In genomic region chr7:115380989-115381610, GRCm38 (mm10) we compare ENCODE assay signal across 10 mouse cellular contexts.
DNase-seq lines count a peak whose midpoint lies in the region; ATAC-seq lines count a peak whose summit lies in the region.
"Had no signal": no experiment of that assay in that cellular context is flagged by ENCODE, and none has a peak within 500 bp of the region (broad histone marks: within the 10 kb centered on the region; RNA-seq: fewer than 3 reads in every experiment).

No protein-coding gene starts in this region.

- H3K4me1 ChIP-seq in heart, embryonic 13.5 days, result peaks cover 46% of the 10 kb centered on the region
- peaks cover 38% of the 10 kb centered on the region for H3K4me1 ChIP-seq in embryonic facial prominence, embryonic 10.5 days
- peaks cover 32% of the 10 kb centered on the region for H3K4me1 ChIP-seq in embryonic facial prominence, embryonic 14.5 days (ENCODE audit: control insufficient read depth, insufficient read depth, low read length)
- peaks cover 10% of the 10 kb centered on the region for H3K4me1 ChIP-seq in limb, embryonic 11.5 days (ENCODE audit: control insufficient read depth, insufficient read depth, low read length)

- H3K4me2 ChIP-seq in heart, embryonic 13.5 days, result no peak overlapping the region
- no peak overlapping the region for H3K4me2 ChIP-seq in embryonic facial prominence, embryonic 14.5 days (ENCODE audit: low read depth, low read length)
- H3K4me2 ChIP-seq in limb, embryonic 11.5 days (ENCODE audit: low read depth, severe bottlenecking), result no peak overlapping the region; the same call in 1 of the 2 replicates

- WGBS in heart, embryonic 13.5 days, result 56% methylated on average over 8 of the region's 8 CpGs
- WGBS in embryonic facial prominence, embryonic 10.5 days, result 25% methylated on average over 8 of the region's 8 CpGs
- WGBS in embryonic facial prominence, embryonic 14.5 days, result 29% methylated on average over 8 of the region's 8 CpGs
- 26% methylated on average over 8 of the region's 8 CpGs for WGBS in limb, embryonic 11.5 days

- H3K27me3 ChIP-seq in heart, embryonic 13.5 days (replicated peaks), result no peaks in the 10 kb centered on the region
- H3K27me3 ChIP-seq in embryonic facial prominence, embryonic 10.5 days (replicated peaks; ENCODE audit: low read depth, poor library complexity, severe bottlenecking), result peaks cover 17% of the 10 kb centered on the region; the same call in 1 of the 2 replicates
- peaks cover 4% of the 10 kb centered on the region; the same call in 1 of the 2 replicates for H3K27me3 ChIP-seq in embryonic facial prominence, embryonic 14.5 days (replicated peaks; ENCODE audit: control insufficient read depth, insufficient read depth, low read length)
- no peaks in the 10 kb centered on the region for H3K27me3 ChIP-seq in limb, embryonic 11.5 days (ENCODE audit: control insufficient read depth, insufficient read depth, low read length)

- no peak for DNase-seq in heart, postnatal 36 days
- DNase-seq in embryonic facial prominence, embryonic 10.5 days (ENCODE audit: low spot score), result peak; percentile 44
- peak; percentile 33 for DNase-seq in embryonic facial prominence, embryonic 14.5 days (ENCODE audit: low spot score)
- DNase-seq in limb, embryonic 11.5 days (ENCODE audit: low spot score), result no peak
- DNase-seq in thymus, postnatal 4 days, result no peak
- no peak for DNase-seq in urinary bladder, postnatal 25 days (ENCODE audit: low spot score)
- DNase-seq: kidney, adult 11 months; thymus, postnatal 36 days had no signal

- intact Hi-C loops in heart, postnatal 36 days (cut with DNase I), result no loop called here

- H3K4me3 ChIP-seq in heart, embryonic 13.5 days, result no peak overlapping the region
- H3K4me3 ChIP-seq in embryonic facial prominence, embryonic 10.5 days, result no peak overlapping the region
- H3K4me3 ChIP-seq in embryonic facial prominence, embryonic 14.5 days (ENCODE audit: low read depth, low read length), result no peak overlapping the region
- H3K4me3 ChIP-seq in limb, embryonic 11.5 days (ENCODE audit: low read depth, low read length), result no peak overlapping the region

- H3K9me3 ChIP-seq in heart, embryonic 13.5 days, result no peaks in the 10 kb centered on the region
- no peaks in the 10 kb centered on the region for H3K9me3 ChIP-seq in embryonic facial prominence, embryonic 10.5 days
- H3K9me3 ChIP-seq in embryonic facial prominence, embryonic 14.5 days (ENCODE audit: control insufficient read depth, low read length), result no peaks in the 10 kb centered on the region
- H3K9me3 ChIP-seq in limb, embryonic 11.5 days (ENCODE audit: control insufficient read depth, low read length), result no peaks in the 10 kb centered on the region

- ATAC-seq in heart, embryonic 13.5 days (ENCODE audit: extremely low read depth, insufficient number of reproducible peaks, low FRiP score, low TSS enrichment), result no peak
- ATAC-seq in embryonic facial prominence, embryonic 14.5 days (ENCODE audit: low read depth), result peak; percentile 53; the same call in 1 of the 2 replicates
- ATAC-seq in limb, embryonic 11.5 days (ENCODE audit: insufficient number of reproducible peaks, low FRiP score, low TSS enrichment, low read depth), result no peak
- ATAC-seq: lung, postnatal 0 days had no signal

- H3K9ac ChIP-seq in heart, embryonic 13.5 days, result no peak overlapping the region
- H3K9ac ChIP-seq in embryonic facial prominence, embryonic 14.5 days (ENCODE audit: low read depth, low read length), result no peak overlapping the region
- H3K9ac ChIP-seq in limb, embryonic 11.5 days (ENCODE audit: low read length), result no peak overlapping the region

- H3K36me3 ChIP-seq in heart, embryonic 13.5 days, result no peaks in the 10 kb centered on the region
- no peaks in the 10 kb centered on the region for H3K36me3 ChIP-seq in embryonic facial prominence, embryonic 10.5 days (replicated peaks)
- no peaks in the 10 kb centered on the region for H3K36me3 ChIP-seq in embryonic facial prominence, embryonic 14.5 days (ENCODE audit: control insufficient read depth, insufficient read depth, low read length)
- no peaks in the 10 kb centered on the region for H3K36me3 ChIP-seq in limb, embryonic 11.5 days (ENCODE audit: control insufficient read depth, insufficient read depth, low read length)

- H3K27ac ChIP-seq in heart, embryonic 13.5 days (replicated peaks), result peak overlapping the region; percentile 30; the same call in 1 of the 2 replicates
- H3K27ac ChIP-seq in embryonic facial prominence, embryonic 10.5 days (replicated peaks), result peak overlapping the region; percentile 41; the same call in 1 of the 2 replicates
- H3K27ac ChIP-seq in embryonic facial prominence, embryonic 14.5 days (replicated peaks; ENCODE audit: low read depth, low read length), result peak overlapping the region; percentile 8; the same call in 1 of the 2 replicates
- peak overlapping the region; percentile 26; the same call in 1 of the 2 replicates for H3K27ac ChIP-seq in limb, embryonic 11.5 days (replicated peaks; ENCODE audit: low read depth, low read length)

Comparison
In these comparisons a context has a peak if more than half of its experiments do, and no peak if none do; other contexts are left out.
1. DNase-seq: peak in embryonic facial prominence, embryonic 10.5 days (single experiment) and embryonic facial prominence, embryonic 14.5 days (single experiment); none in heart, postnatal 36 days (0 of 2), limb, embryonic 11.5 days (single experiment), thymus, postnatal 4 days (single experiment) and urinary bladder, postnatal 25 days (single experiment).
2. Peak in every context shown above with its lines, with median percentiles within 50 percentile points of each other: H3K27ac ChIP-seq.